Mouse (Mus musculus) bone marrow, adult 2 months (tissue): ENCODE data around the gene Rgs12. TPM values are rescaled to one million over a fixed set of nuclear protein-coding genes. Genes with fewer than 3 reads are reported as not detected.
A peak's percentile ranks its signal among the peaks of the same experiment; 100 is the strongest.

Experiments
- H3K27ac ChIP-seq: fragments of 200-500 bp; 2 replicates; pipeline ENCODE4 v1.5.1; 2012; ENCODE audit warnings: low read depth, mild to moderate bottlenecking, control low read depth, inconsistent platforms, low read length; ENCODE audit not compliant: control insufficient read depth, poor library complexity, insufficient read depth
- H3K4me1 ChIP-seq: fragments of 200-500 bp; 2 replicates; pipeline ENCODE4 v1.6.1; 2011; ENCODE audit warnings: low read length; ENCODE audit not compliant: control insufficient read depth, insufficient read depth
- H3K4me3 ChIP-seq: fragments of 200-500 bp; replicated peaks from 2 replicates; pipeline ENCODE3; 2011; ENCODE audit warnings: mild to moderate bottlenecking, low read depth, low read length, control low read depth; ENCODE audit not compliant: control insufficient read depth
- CTCF ChIP-seq: fragments of 200-500 bp; IDR thresholded peaks from 2 replicates; pipeline ENCODE4 v1.5.1; 2011; ENCODE audit warnings: low read length, control low read depth; ENCODE audit not compliant: control insufficient read depth, insufficient read depth
- POLR2A ChIP-seq: fragments of 200-500 bp; IDR thresholded peaks from 2 replicates; pipeline ENCODE4 v1.6.1; 2011; ENCODE audit warnings: low read depth, mild to moderate bottlenecking, control low read depth, low read length, borderline replicate concordance; ENCODE audit not compliant: control insufficient read depth
- WGBS: fragments of 180-500 bp; shearing (Covaris S2); methylation state at CpG from one replicate; pipeline ENCODE4 v1.1.7; 2018; 5-methylcytosine and 5-hydroxymethylcytosine counted together
- polyA plus RNA-seq: library from polyadenylated mRNA; stranded (reverse); fragments of >200 nt; gene quantifications from 2 replicates; pipeline ENCODE4 v1.2.4, GENCODE M21; 2011; ENCODE audit warnings: low replicate concordance; ENCODE audit not compliant: missing spikeins, insufficient read depth, insufficient read length

Rgs12 gene
- polyA plus RNA-seq, 1 experiment, result 56.9 TPM

DNA sequence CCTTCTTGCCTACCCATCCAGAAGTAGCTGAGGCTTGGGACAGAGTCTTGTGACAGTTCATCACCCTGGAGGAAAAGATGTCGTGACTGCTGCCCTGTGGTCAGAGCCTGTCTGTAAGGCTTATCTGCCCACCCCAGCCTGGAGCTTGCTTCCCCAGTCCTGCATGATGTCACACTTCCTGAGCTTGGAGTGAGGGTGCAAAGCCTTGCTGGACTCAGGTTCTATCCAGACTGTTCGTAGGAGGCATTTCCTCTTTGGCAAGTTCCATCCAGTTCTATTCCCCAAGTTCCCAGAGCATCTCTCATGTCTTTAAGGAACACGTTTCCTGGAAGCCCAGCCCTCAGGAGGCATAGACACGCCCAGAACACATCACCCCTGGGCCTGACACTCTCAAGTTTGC, 86.5 kb downstream of the Rgs12 start:
- H3K4me3 ChIP-seq, result no peak overlapping the region
- no peaks in the 10 kb centered on the region; the same call in 1 of the 2 replicates for H3K4me1 ChIP-seq
- WGBS, result 17% methylated on average over 4 of the region's 4 CpGs
- TF ChIP-seq CTCF (no peak), POLR2A (no peak)
- H3K27ac ChIP-seq, result 0 out of 2 replicates have a peak overlapping the region, but pooled peaks have one; percentile 42

DNA sequence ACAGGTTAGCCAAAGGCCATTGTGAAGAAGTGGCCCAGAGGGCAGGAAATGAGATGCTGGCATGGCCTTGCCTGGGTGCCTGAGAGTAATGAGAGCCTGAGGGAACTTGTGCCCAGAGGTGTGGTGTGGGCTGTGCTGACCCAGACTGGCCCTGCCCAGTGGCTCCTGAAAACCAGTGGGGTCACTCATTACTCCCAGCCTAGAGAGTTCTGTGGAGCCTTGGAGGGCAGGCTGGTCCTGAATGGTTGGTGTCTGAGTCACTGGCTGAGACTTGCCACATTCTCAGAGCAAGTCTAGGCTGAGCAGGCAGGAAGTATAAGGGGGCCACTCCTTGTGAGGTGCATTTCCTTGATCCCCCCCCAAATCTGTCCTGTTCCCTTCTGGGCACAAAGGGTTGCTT, 88.2 kb downstream of the Rgs12 start:
- TF ChIP-seq CTCF (no peak), POLR2A (no peak)
- H3K4me1 ChIP-seq, result no peaks in the 10 kb centered on the region; the same call in 1 of the 2 replicates

DNA sequence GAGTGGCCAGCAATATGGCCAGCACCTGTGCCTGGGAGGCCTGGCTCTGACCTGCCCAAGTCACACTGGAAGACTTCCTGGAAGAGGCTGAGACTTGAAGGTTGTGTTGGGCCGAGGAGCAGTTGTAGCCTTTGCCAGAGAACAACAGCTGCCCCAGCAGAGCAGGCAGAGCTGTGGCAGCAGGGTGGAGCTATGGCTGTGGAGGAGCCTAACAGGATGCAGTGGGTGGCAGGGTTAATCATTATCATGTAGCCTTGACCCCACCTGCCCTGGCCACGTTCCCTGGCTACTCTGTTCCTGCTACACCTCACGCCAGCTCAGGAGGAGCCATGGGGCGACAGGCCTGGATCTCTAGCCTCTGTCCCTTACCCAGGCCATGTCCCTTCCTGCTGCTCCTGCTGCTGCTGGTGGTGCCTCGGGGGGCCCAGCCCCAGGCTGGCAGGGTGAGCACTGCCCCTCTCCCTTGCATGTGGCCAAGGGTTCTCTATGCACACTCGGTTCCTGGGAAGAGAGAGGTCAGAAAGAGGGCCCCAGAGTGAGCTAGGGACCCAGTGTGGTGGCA, 92.1 kb downstream of the Rgs12 start, which contains the start of gene Hgfac:
Gene Hgfac (plus strand): TSS at position 242 of the 562 bp plus-strand sequence.
- H3K4me3 ChIP-seq, result no peak within 1 kb of the TSS
- no peaks in the 10 kb centered on the region; the same call in 1 of the 2 replicates for H3K4me1 ChIP-seq
- no peak within 1 kb of the TSS for H3K27ac ChIP-seq
- TF ChIP-seq POLR2A, result no peak
- no peak for TF ChIP-seq CTCF
- WGBS, result 33% methylated on average over 6 of the region's 6 CpGs

More for the DNA sequence above, 88.2 kb downstream of the Rgs12 start:
- Histone ChIP-seq H3K4me3 (no peak overlapping the region), H3K27ac (no peak overlapping the region)

DNA sequence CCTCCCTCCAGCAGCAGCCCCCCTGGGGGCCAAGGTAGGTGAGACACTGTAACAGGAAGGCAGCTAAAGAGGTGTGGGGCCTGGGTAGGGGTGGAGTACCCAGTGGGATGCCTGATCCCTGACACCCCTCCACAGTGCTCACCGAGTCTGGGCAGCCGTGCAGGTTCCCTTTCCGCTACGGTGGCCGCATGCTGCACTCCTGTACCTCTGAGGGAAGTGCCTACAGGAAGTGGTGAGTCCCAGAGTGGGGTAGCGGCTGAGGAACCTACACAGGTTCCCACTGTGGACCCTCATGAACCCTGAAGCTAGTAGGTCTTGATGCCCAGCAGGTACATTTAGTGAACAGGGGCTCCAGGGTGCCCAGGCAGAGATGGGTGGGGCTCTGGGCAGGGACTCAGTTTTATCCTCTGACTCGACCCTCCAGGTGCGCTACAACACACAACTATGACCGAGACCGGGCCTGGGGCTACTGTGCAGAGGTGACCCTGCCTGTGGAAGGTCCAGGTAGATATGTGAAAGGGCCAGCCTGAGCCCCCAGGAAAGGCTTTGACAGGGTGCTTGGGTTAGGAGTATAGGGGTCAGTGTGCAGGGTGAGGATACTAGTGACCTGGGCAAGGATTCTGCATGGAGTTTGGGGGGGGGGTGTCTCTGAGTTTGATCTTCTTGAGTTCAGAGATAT, 93.3 kb downstream of the Rgs12 start:
- no peak overlapping the region for H3K4me3 ChIP-seq
- no peak overlapping the region for H3K27ac ChIP-seq
- WGBS, result 6% methylated on average over 10 of the region's 10 CpGs
- TF ChIP-seq CTCF, result no peak
- no peaks in the 10 kb centered on the region; the same call in 1 of the 2 replicates for H3K4me1 ChIP-seq

DNA sequence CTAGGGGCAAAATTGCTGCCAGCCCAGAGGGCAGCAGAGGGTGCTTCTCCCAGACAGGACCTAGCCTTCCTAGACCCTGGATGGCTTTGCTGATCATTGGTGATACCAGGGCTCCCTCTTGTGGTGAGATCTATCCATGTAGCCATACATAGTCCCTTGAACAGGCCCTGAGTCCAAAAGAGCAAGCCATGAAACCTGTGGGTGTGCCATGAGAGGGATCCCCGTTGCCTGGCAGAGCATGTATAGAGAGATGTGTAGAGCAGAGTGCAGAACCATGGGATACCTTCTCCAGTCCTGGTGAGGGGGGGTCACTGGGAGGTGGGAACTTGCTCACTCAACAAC, 93.8 kb downstream of the Rgs12 start:
- Histone ChIP-seq H3K27ac (no peak overlapping the region), H3K4me1 (no peaks in the 10 kb centered on the region), H3K4me3 (no peak overlapping the region)
- 0% methylated on average over 1 of the region's 1 CpGs for WGBS
- TF ChIP-seq POLR2A (no peak), CTCF (peak; percentile 78)

DNA sequence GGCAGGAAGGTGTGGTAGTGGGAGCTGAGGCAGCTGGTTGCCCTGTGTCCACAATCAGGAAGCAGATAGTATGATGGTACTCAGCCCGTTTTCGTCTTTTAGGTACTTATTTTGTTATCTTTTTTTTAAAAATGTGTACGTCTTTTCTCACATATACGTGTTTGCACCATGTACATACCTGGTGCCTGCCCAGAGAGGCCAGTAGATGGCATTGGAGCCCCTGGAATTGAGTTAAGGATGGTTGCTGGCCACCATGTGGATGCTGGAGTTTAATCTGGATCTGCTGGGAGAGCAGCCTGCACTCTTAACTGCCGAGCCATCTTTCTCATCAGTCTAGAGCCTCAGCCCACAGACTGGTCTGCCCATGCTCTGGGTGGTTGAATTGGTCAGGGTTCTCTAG, 101.3 kb downstream of the Rgs12 start:
- H3K4me3 ChIP-seq, result no peak overlapping the region
- 62% methylated on average over 5 of the region's 5 CpGs for WGBS
- H3K27ac ChIP-seq, result no peak overlapping the region
- no peak for TF ChIP-seq POLR2A
- no peak for TF ChIP-seq CTCF
- no peaks in the 10 kb centered on the region for H3K4me1 ChIP-seq

DNA sequence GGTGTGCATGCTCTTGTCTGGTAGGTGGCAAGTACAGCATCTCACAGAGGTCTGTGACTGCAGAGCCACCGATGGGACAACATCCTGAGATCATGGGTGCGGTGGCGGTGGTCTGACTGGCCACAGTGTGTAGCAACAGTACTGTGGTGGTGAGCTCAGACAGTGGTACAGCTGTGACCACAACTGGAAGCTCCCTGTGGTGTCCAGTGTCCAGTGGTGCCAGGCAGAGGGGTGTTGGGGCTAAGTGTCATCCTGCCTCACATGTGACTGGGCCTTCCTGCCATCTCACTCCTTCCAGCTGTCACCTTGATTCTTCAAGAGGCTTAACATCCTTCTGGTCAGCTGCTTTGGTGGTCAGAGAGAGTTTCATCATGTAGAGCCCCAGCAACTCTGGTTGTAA, 105.4 kb downstream of the Rgs12 start:
- WGBS, result 59% methylated on average over 3 of the region's 3 CpGs
- Histone ChIP-seq H3K4me1 (no peaks in the 10 kb centered on the region), H3K4me3 (no peak overlapping the region), H3K27ac (no peak overlapping the region)
- no peak for TF ChIP-seq CTCF

DNA sequence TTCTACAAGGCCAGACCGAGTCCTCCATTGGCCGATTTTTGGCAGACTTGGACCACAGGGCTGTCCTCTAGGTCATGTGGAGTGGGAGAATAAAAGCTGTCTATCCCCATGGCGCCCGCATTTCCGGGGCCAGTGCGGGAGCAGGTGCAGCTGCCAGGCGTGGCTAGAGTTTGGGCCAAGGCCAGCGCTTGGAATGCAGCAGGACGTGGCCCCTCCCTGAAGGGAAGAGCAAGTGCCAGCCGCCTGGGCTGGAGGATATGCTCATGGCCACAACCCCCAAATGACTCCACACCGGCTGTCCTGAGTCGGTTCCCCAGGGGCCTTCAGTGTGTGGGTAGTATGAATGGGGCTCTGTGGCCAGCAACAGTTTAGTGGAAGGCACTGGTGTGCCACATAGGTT, 105.8 kb downstream of the Rgs12 start:
- TF ChIP-seq CTCF, result no peak
- TF ChIP-seq POLR2A, result no peak
- Histone ChIP-seq H3K4me1 (no peaks in the 10 kb centered on the region), H3K27ac (no peak overlapping the region), H3K4me3 (no peak overlapping the region)
- WGBS, result 76% methylated on average over 12 of the region's 12 CpGs
